ENCODE assay signal across 9 mouse cellular contexts in genomic region chr11:94994947-94995772, GRCm38 (mm10). TPM values are rescaled to one million over a fixed set of nuclear protein-coding genes. Genes with fewer than 3 reads are reported as not detected.
DNase-seq lines count a peak whose midpoint lies in the region; ATAC-seq and TF ChIP-seq lines count a peak whose summit lies in the region.
"Had no signal": no experiment of that assay in that cellular context is flagged by ENCODE, and none has a peak within 500 bp of the region (broad histone marks: within the 10 kb centered on the region; RNA-seq: fewer than 3 reads in every experiment).

No protein-coding gene starts in this region.

- H3K36me3 ChIP-seq in heart, embryonic 10.5 days: peaks cover 55% of the 10 kb centered on the region
- H3K36me3 ChIP-seq in forebrain, postnatal 0 days (ENCODE audit: insufficient read depth): peaks cover 31% of the 10 kb centered on the region
- peaks cover 39% of the 10 kb centered on the region for H3K36me3 ChIP-seq in liver, embryonic 15.5 days (replicated peaks)

- peak overlapping the region; percentile 94 for H3K4me3 ChIP-seq in heart, embryonic 10.5 days
- H3K4me3 ChIP-seq in bone marrow, adult 2 months (replicated peaks; ENCODE audit: control insufficient read depth, low read depth, low read length): peak overlapping the region; percentile 94
- peak overlapping the region; percentile 93 for H3K4me3 ChIP-seq in forebrain, postnatal 0 days (ENCODE audit: low read depth, low read length)
- H3K4me3 ChIP-seq in liver, embryonic 15.5 days (replicated peaks): peak overlapping the region; percentile 89

- no peaks in the 10 kb centered on the region for H3K27me3 ChIP-seq in heart, embryonic 10.5 days (ENCODE audit: insufficient read depth, poor library complexity, severe bottlenecking)
- no peaks in the 10 kb centered on the region for H3K27me3 ChIP-seq in forebrain, postnatal 0 days (ENCODE audit: insufficient read depth, low read length)
- no peaks in the 10 kb centered on the region for H3K27me3 ChIP-seq in liver, embryonic 15.5 days

- peak overlapping the region; percentile 96 for H3K9ac ChIP-seq in forebrain, postnatal 0 days
- H3K9ac ChIP-seq in liver, embryonic 15.5 days: peak overlapping the region; percentile 94

- TF ChIP-seq CTCF in bone marrow, adult 2 months (IDR thresholded peaks at IDR 0.05; ENCODE audit: control insufficient read depth, insufficient read depth, low read length): no peak
- TF ChIP-seq CTCF in forebrain, postnatal 0 days (IDR thresholded peaks at IDR 0.05; ENCODE audit: low read depth): no peak

- H3K4me1 ChIP-seq in heart, embryonic 10.5 days: peaks cover 82% of the 10 kb centered on the region
- peaks cover 12% of the 10 kb centered on the region; the same call in 1 of the 2 replicates for H3K4me1 ChIP-seq in bone marrow, adult 2 months (ENCODE audit: control insufficient read depth, insufficient read depth, low read length)
- peaks cover 29% of the 10 kb centered on the region for H3K4me1 ChIP-seq in forebrain, postnatal 0 days (ENCODE audit: insufficient read depth)
- H3K4me1 ChIP-seq in liver, embryonic 15.5 days (replicated peaks): peaks cover 95% of the 10 kb centered on the region

- H3K9me3 ChIP-seq in heart, embryonic 10.5 days: no peaks in the 10 kb centered on the region
- no peaks in the 10 kb centered on the region for H3K9me3 ChIP-seq in forebrain, postnatal 0 days (ENCODE audit: low read length)
- no peaks in the 10 kb centered on the region for H3K9me3 ChIP-seq in liver, embryonic 15.5 days (replicated peaks)

- WGBS in heart, embryonic 10.5 days: 86% methylated on average over 11 of the region's 11 CpGs
- WGBS in bone marrow, adult 2 months: 40% methylated on average over 11 of the region's 11 CpGs
- 82% methylated on average over 11 of the region's 11 CpGs for WGBS in forebrain, postnatal 0 days
- WGBS in liver, embryonic 15.5 days (ENCODE audit: insufficient replicate concordance): 45% methylated on average over 11 of the region's 11 CpGs

- H3K27ac ChIP-seq in heart, embryonic 10.5 days: peak overlapping the region; percentile 96
- H3K27ac ChIP-seq in bone marrow, adult 2 months (ENCODE audit: control insufficient read depth, insufficient read depth, low read depth, low read length, poor library complexity): peak overlapping the region; percentile 21
- H3K27ac ChIP-seq in forebrain, postnatal 0 days (ENCODE audit: low read depth, low read length): no peak overlapping the region
- H3K27ac ChIP-seq in liver, embryonic 15.5 days (replicated peaks): peak overlapping the region; percentile 90

- TF ChIP-seq POLR2A in bone marrow, adult 2 months (IDR thresholded peaks at IDR 0.05; ENCODE audit: borderline replicate concordance, control insufficient read depth, low read depth, low read length): no peak

- no peak for DNase-seq in heart, embryonic 10.5 days (ENCODE audit: low spot score)
- DNase-seq in heart, adult 18-20 months: no peak
- DNase-seq in forebrain, postnatal 0 days: no peak
- no peak for DNase-seq in urinary bladder, adult 18-20 months (ENCODE audit: low spot score in 2 of 2)
- no peak for DNase-seq in right cerebral cortex, postnatal 36 days (ENCODE audit: low spot score in 2 of 2)
- no peak for DNase-seq in testis, postnatal 10 days (ENCODE audit: low spot score)

- no peak for ATAC-seq in forebrain, postnatal 0 days
- no peak for ATAC-seq in liver, embryonic 15.5 days (ENCODE audit: insufficient read depth)

- H3K4me2 ChIP-seq in forebrain, postnatal 0 days (ENCODE audit: low read depth): peak overlapping the region; percentile 91
- H3K4me2 ChIP-seq in liver, embryonic 15.5 days: peak overlapping the region; percentile 97

RNA-seq across cellular contexts. Expression of gene Ppp1r9b, which starts 4.3 kb away (rescaled TPM):
- polyA plus RNA-seq in heart, embryonic 10.5 days (2016; fragmentation: Nextera tagmentation; extraction: Ambion mirVana): 8.5 and 12.5 TPM in 2 replicates
- total RNA-seq in heart, adult 18-20 months (2021): 10 to 100 TPM; 44.8 to 47.2 TPM
- 68.1 and 73.2 TPM in 2 replicates for polyA plus RNA-seq in bone marrow, adult 2 months (2011; ENCODE audit: insufficient read depth, insufficient read length, low replicate concordance, missing spikeins)
- 184 and 202 TPM in 2 replicates for total RNA-seq in forebrain, postnatal 0 days (2014; rRNA removed)
- 22.3 and 24.9 TPM in 2 replicates for polyA plus RNA-seq in forebrain, postnatal 0 days (2015; fragmentation: Nextera tagmentation; extraction: Ambion mirVana)
- polyA plus RNA-seq in liver, embryonic 15.5 days (2015; fragmentation: Nextera tagmentation; extraction: Ambion mirVana): 8.2 and 8.8 TPM in 2 replicates

RNA-seq across cellular contexts. Expression of gene Samd14, which starts 14.5 kb away (rescaled TPM):
- 15.1 and 18.8 TPM in 2 replicates for polyA plus RNA-seq in heart, embryonic 10.5 days (2016; fragmentation: Nextera tagmentation; extraction: Ambion mirVana)
- 1 to 10 TPM; 1.1 to 1.9 TPM for total RNA-seq in heart, adult 18-20 months (2021)
- 54.0 and 80.3 TPM in 2 replicates for polyA plus RNA-seq in bone marrow, adult 2 months (2011; ENCODE audit: insufficient read depth, insufficient read length, low replicate concordance, missing spikeins)
- 145 and 150 TPM in 2 replicates for total RNA-seq in forebrain, postnatal 0 days (2014; rRNA removed)
- 113 and 130 TPM in 2 replicates for polyA plus RNA-seq in forebrain, postnatal 0 days (2015; fragmentation: Nextera tagmentation; extraction: Ambion mirVana)
- 33.9 and 39.2 TPM in 2 replicates for polyA plus RNA-seq in liver, embryonic 15.5 days (2015; fragmentation: Nextera tagmentation; extraction: Ambion mirVana)

RNA-seq across cellular contexts. Expression of gene Sgca, which starts 19.0 kb away (rescaled TPM):
- 12.5 and 25.8 TPM in 2 replicates for polyA plus RNA-seq in heart, embryonic 10.5 days (2016; fragmentation: Nextera tagmentation; extraction: Ambion mirVana)
- total RNA-seq in heart, adult 18-20 months (2021): 100 to 1,000 TPM; 182 to 184 TPM
- not detected in 2 replicates for polyA plus RNA-seq in bone marrow, adult 2 months (2011; ENCODE audit: insufficient read depth, insufficient read length, low replicate concordance, missing spikeins)
- total RNA-seq in forebrain, postnatal 0 days (2014; rRNA removed): 0.15 TPM in 1 of 2 replicates, not detected in the other
- 0.09 and 0.13 TPM in 2 replicates for polyA plus RNA-seq in forebrain, postnatal 0 days (2015; fragmentation: Nextera tagmentation; extraction: Ambion mirVana)
- 0.35 and 1.1 TPM in 2 replicates for polyA plus RNA-seq in liver, embryonic 15.5 days (2015; fragmentation: Nextera tagmentation; extraction: Ambion mirVana)

RNA-seq across cellular contexts. Expression of gene Hils1, which starts 27.8 kb away (rescaled TPM):
- polyA plus RNA-seq in heart, embryonic 10.5 days (2016; fragmentation: Nextera tagmentation; extraction: Ambion mirVana): 0.22 TPM in 1 of 2 replicates, not detected in the other
- not detected for total RNA-seq in heart, adult 18-20 months (2021)
- not detected in 2 replicates for polyA plus RNA-seq in bone marrow, adult 2 months (2011; ENCODE audit: insufficient read depth, insufficient read length, low replicate concordance, missing spikeins)
- not detected in 2 replicates for total RNA-seq in forebrain, postnatal 0 days (2014; rRNA removed)
- polyA plus RNA-seq in forebrain, postnatal 0 days (2015; fragmentation: Nextera tagmentation; extraction: Ambion mirVana): not detected in 2 replicates
- not detected in 2 replicates for polyA plus RNA-seq in liver, embryonic 15.5 days (2015; fragmentation: Nextera tagmentation; extraction: Ambion mirVana)
- total RNA-seq: left cerebral cortex, postnatal 10 days had no signal

RNA-seq across cellular contexts. Expression of gene Pdk2, which starts 46.0 kb away (rescaled TPM):
- 27.4 and 41.1 TPM in 2 replicates for polyA plus RNA-seq in heart, embryonic 10.5 days (2016; fragmentation: Nextera tagmentation; extraction: Ambion mirVana)
- total RNA-seq in heart, adult 18-20 months (2021): 100 to 1,000 TPM; 421 to 452 TPM
- 3.2 and 8.1 TPM in 2 replicates for polyA plus RNA-seq in bone marrow, adult 2 months (2011; ENCODE audit: insufficient read depth, insufficient read length, low replicate concordance, missing spikeins)
- 6.9 and 10.2 TPM in 2 replicates for total RNA-seq in forebrain, postnatal 0 days (2014; rRNA removed)
- polyA plus RNA-seq in forebrain, postnatal 0 days (2015; fragmentation: Nextera tagmentation; extraction: Ambion mirVana): 31.9 and 38.1 TPM in 2 replicates
- 10.2 and 10.8 TPM in 2 replicates for polyA plus RNA-seq in liver, embryonic 15.5 days (2015; fragmentation: Nextera tagmentation; extraction: Ambion mirVana)
